Mouse (Mus musculus): Measurements from ENCODE around the gene Hrh3.
A peak's percentile ranks its signal among the peaks of the same experiment; 100 is the strongest.

The Hrh3 gene

DNA sequence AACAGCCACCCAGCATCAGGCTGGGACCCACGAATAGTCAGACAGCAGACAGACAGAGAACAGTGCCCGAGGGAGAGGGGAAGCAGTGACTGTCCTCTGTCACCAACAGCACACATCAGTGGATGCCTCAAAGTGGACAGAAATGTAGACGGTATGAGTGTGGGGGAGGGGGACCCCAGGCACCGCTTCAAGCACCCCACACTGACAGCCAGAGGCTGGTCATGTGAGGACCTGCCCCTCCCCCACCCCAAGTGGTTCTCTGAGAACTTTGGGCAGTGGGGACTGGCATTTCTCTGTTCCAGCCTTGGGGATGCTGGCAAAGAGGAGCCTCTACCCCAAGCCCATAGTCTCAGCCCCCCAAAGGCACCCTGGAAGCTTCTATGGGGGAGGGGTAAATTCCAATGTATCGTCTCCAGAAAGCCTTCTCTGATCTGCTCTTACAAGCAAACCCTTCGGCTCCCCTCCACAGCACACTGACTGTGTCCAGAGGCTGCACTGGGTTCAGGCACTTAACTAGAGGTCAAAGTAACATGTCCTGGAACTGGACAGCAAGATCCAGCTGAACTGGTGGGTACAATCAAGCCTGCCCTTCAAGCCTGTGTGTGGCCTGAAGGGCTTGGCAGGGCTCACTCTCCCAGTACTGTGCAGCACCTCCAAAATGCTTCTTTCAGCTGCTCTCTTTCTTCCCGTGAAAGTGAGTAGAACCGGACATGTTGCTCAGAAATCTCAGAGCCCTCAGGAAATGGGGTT, 1.3 kb upstream of the Hrh3 start:
- DNase-seq, result peak; percentile 72

DNA sequence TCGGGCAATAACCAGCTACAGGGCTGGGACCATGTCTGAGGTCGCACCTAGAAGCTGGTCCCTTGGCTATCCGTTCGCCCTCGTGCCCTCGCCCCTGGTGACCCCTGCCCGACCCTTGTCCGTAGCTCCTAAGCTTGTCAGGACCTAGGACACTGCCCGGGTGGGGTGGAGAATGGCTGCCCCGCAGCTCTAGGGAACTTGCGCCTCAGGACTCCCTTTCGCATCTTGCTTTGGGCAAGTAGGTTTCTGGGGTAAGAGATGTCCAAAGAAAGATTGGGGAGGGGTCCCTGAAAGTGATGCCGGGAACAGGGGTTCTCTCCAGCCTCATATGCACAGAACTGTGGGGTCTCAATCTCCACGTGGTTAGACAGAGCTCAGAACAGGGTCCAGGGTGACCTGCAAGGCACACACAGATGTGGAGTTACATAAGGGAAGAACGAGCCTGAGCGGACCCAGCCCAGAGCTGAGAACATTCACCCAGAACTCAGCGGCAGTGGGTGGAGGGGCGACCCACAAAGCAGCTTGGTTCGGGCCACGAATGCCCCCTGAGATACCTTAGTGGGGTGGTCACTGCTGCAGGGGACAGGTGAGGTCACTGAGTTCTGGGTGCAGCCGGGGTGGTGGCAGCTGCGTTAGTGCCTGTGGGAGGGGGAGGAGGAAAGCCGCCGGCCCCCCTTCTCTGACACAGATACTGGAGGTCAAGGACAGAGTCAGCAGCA, 530 bp upstream of the Hrh3 start:
- peak; percentile 64 for DNase-seq

DNA sequence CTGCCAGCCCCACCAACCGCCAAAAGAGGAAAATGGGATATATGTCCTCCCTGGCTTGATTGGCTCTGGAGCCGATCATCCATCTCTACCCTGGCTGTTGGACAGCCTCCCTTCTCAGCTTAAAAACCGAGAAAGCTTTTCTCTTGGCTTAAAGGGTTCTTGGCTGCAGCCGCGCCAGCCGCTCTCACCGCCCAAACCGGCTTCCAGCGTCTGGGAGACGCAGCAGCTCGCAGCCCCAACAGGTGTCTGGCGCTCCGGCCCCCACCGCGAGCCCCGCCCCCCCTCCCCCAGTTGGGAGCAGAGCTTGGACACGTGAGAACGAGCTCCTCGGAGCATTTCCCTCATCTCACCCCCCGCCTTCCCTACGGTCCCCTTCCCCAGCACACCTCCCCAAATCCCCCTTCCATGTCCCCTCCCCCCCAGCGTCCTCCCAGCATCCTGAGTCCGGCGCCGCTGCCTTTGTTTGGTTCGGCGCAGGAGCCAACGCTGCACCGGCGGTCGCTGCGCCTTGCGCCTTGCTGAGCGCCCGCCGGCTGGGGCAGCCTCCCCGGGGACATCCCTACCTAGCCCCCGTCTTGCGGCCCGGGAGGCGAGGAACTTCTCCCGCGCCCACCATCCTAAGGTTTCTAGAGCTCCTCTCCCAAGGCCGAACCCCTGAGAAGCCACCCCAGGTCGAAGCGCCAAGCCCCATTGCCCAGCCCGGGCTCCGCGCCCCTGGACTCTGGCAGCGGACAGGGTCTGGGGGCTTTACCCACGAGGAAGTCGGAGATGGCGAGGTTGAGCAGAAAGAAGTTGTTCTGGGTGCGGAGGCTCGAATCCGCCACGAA, 924 bp downstream of the Hrh3 start:
- peak; percentile 55 for DNase-seq

DNA sequence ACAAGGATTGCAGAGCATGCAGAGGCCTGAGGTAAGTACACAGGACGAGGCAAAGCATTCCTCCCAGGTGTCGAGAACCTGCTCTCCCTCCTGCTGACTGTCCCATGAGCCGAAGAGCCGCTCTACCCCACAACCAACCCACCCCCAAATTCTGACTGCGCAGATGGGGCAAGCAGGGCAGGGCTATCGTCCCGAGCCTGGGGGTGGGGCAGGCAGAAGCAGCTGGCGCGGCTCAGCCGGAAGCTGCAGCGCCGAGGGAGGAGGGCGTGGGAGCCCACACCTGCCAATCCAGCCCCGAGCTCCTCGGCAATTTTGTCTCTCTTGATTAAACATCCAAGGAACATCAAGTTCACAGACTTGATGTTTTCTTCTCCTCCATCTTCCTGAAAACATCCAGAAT, 4.8 kb downstream of the Hrh3 start:
- no peak for DNase-seq

- DNase-seq, result no peak
These were observed 6.1 kb downstream of the Hrh3 start for GRCm38 (mm10) chr2:180098167-180098566.

DNA sequence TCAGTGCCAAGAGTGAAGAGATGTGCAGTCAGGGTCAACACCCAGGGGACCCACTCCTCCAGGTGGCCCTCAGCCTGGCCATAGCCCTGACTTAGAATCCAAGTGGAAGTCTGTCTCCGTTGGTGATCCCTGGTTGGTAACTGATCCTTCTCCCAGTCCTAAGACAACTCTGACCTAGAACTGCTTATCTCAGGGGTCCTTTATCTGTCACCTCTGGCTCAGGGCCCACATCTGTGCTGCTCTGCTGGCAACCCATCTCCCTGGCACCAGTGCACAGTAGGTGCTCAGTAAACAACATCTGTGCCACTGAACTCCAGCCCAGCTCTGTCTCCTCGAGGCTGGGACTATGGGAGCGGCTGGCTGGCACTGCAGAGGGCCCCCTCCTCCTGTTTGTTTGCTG, 6.7 kb downstream of the Hrh3 start:
- no peak for DNase-seq

- DNase-seq, result no peak
These were observed 8.6 kb downstream of the Hrh3 start for GRCm38 (mm10) chr2:180095711-180096110.

- DNase-seq, result no peak
These were observed 14.0 kb downstream of the Hrh3 start for GRCm38 (mm10) chr2:180090285-180090684.

DNA sequence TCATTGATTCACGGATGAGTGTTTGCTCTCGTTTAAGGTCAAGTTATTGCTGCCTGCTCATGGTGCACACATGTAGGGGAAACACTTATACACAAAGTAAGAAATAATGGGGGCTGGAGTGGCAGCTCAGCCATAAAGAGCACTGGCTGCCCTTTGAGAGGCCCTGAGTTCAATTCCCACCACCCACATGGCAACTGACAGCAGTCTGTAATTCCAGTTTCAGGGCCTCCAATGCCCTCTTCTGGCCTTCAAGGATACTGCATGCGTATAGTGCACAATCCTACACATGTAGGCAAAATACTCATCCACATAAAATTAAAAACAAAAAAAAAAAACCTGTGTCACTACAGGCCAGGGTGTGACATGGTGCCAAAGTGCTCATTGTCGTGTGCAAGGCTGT, 16.8 kb downstream of the Hrh3 start:
- DNase-seq, result no peak

- DNase-seq, result peak; percentile 7
These were observed 17.7 kb downstream of the Hrh3 start for GRCm38 (mm10) chr2:180086637-180087027.

DNA sequence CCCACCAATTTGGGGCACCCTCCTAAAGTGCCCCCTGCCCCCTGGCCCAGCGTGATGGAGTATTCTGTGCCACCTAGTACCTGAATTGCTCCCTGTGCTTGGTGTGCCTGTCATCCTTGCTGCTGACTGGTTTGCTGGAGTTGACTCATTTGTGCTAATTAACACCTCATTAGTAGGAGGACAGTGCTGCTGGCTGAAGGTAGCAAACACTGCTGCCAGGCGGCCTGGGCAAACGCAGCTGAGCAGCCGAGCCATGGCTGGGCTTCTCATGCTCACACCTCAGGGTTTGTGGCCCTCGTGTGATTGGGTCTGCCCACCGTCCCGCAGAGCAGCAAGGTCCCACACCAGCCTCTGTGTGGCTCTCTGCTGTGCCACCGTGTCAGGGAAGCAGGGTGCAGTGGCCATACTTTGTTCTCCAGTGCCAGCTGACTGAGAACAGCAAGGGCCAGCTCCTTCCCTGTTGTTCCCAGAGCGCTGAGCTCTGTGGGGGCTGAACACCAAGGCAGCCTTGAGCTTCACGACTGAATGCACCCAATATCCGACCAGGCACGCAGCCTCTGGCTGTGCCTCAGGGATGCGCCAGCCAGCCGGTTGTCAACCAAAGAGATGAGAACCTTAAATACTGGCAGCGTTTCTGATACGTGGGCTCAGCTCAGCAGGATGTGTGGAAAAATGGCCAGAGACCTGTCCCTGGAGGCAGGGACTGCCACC, 18.2 kb downstream of the Hrh3 start:
- no peak for DNase-seq

DNA sequence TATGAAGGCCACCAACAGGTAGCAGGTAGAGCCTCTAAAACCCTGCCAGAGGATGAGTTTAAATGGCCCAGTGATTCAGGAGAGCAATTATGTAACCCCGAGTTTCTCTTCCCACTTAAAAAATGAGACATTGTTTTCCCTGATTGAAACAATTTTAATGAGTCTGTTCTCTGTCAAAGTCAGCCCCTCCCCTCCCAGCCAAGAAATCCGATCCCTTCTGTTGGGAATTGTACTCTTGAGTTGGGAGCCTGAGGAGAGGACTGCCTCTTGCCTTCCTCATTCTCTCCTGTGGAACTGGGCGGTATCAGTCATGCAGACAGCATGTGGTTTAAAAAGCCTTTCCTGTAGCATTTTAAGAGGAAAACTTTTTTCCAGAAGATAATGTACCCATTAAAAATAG, 19.7 kb downstream of the Hrh3 start:
- DNase-seq, result no peak

DNA sequence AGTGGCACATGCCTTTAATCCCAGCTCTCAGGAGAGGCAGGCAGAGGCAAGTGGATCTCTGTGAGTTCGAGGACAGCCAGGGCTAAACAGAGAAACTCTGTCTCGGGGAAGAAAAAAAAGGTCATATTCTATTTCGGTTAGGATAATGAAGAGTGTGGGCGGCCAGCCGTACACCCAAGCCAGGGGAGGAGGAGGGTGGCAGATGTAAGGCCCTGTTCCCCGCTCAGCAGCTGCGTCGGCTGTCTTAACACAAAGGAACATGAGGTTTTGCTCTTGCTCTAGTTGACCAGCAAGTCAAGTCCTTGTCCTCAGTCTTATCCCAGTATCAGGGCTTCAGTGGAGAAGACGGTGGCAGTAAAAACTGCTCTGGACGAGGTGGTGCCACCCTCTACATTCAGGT, 21.2 kb downstream of the Hrh3 start:
- no peak for DNase-seq

DNA sequence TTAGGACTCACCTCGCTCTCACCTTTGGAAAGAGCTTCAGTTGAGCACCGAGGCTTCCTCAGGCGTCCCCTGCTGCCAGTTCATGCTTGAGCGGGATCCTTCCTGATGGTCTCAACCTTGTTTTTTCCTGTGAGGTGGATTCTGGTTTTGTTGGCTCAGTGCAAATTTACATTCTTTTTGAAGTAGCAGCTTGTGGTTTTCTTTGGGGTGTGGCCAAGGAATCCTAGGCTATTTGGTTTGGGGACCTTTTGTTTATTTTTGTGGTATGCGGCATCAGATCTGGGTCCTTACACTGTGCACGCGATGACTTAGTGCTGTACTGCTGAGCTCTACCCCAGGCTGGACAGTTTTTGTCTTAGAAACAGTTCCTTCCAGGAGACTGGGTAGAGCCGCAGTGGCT, 23.6 kb downstream of the Hrh3 start:
- no peak for DNase-seq

GRCm38 (mm10) chr2:180077622-180078021, 26.7 kb downstream of the Hrh3 start:
- no peak for DNase-seq

- no peak for DNase-seq
These were observed 31.4 kb downstream of the Hrh3 start for GRCm38 (mm10) chr2:180072886-180073285.

DNA sequence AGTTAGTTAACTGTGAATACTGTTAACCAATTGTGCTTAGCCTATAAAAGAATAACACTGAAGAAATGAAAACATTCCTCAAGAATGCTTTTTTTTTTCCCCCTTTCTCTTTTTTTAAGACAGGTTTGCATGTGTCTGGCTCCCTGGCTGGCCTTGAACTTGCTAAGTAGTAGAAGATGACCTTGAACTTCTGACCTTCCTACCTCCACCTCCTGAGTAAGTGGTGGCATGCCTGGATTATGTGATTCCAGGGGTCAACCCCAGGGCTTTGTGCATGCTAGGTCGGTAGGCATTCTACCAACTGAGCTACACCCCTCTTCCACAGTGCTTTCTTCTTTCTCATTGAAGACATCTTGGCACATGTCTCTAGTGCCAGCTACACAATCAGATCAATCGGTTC, 32.6 kb downstream of the Hrh3 start:
- peak; percentile 28 for DNase-seq

DNA sequence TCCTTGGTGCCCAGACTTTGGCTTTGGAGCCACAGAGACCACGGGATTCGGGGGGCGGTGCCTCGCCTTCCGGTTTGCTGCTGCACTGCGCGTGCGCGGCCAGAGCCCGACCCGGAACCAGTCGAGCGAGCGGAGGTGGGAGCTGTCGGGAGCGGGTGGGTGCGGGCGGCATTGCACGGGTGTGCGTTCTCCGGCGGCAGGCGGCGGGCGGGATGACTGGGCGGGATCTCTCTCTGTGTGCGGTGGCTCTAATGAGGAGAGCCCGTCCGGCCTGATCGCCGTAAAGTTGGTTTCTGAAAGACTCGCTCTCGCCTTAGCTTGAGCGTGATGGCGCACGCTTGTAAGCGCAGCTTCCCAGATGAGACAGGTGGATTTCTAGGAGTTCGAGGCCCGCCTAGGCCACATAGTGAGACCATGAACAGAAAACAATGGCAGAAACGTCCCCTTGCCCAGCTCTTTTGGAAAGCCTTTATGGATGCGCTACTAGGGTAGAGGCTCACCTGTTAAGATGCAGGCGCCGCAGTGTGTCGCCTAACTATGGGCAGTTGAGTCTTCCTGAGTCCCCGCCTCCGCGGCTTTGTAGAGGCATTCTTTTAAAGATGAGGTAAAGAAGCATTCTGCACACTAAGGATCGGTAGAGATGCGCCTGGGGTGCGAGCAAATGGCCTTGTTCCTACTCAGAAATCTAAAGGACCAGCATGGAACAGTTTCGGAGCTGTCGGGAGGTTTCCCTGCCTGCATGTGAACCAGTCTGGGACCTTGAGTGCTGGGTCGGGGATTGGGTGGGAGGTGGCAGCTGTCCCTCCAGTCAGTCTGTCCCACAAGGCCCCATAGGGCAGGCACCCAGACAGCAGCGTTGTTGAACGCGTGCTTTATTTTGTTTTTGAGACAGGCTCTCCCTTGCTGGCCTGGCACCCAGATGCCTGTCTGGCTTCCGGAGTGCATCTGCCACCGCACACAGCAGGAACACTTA, 33.5 kb downstream of the Hrh3 start, which contains the start of gene Mtg2:
Mtg2 (plus strand) TSS at position 108 of the 973 bp plus-strand sequence.
- peak; percentile 96 for DNase-seq

GRCm38 (mm10) chr2:180069770-180070480, 34.4 kb downstream of the Hrh3 start:
- DNase-seq, result no peak

- DNase-seq, result no peak
These were observed 40.8 kb downstream of the Hrh3 start for GRCm38 (mm10) chr2:180063338-180064131.
